Mouse (Mus musculus) hindbrain, embryonic 13.5 days (tissue): Measurements from ENCODE around the gene Kl. TPM values are rescaled to one million over a fixed set of nuclear protein-coding genes. Genes with fewer than 3 reads are reported as not detected.
A peak's percentile ranks its signal among the peaks of the same experiment; 100 is the strongest.

Source experiments
- ATAC-seq: fragments of 200-750 bp; cut with Nextera tagmentation; 2 replicates; pipeline ENCODE4 v1.8.0; 2017; ENCODE audit warnings: moderate TSS enrichment; ENCODE audit not compliant: low FRiP score
- H3K27ac ChIP-seq: fragments of 300-500 bp; sonication (generic); 2 replicates; pipeline ENCODE4 v1.5.1; 2015; ENCODE audit warnings: inconsistent platforms, mild to moderate bottlenecking, moderate library complexity
- H3K27me3 ChIP-seq: fragments of 300-500 bp; sonication (generic); 2 replicates; pipeline ENCODE4 v1.6.1; 2015; ENCODE audit warnings: mild to moderate bottlenecking, inconsistent platforms
- H3K36me3 ChIP-seq: fragments of 300-500 bp; sonication (generic); 2 replicates; pipeline ENCODE4 v1.6.1; 2015; ENCODE audit warnings: mild to moderate bottlenecking, inconsistent platforms
- H3K4me1 ChIP-seq: fragments of 300-500 bp; sonication (generic); replicated peaks from 2 replicates; pipeline ENCODE4 v1.6.1; 2015; ENCODE audit warnings: inconsistent platforms
- H3K4me2 ChIP-seq: fragments of 300-500 bp; sonication (generic); 2 replicates; pipeline ENCODE4 v1.6.1; 2015; ENCODE audit warnings: inconsistent platforms, mild to moderate bottlenecking, moderate library complexity
- H3K4me3 ChIP-seq: fragments of 300-500 bp; sonication (generic); 2 replicates; pipeline ENCODE4 v1.5.1; 2015; ENCODE audit warnings: mild to moderate bottlenecking, inconsistent platforms
- H3K9ac ChIP-seq: fragments of 300-500 bp; sonication (generic); 2 replicates; pipeline ENCODE4 v1.6.1; 2015; ENCODE audit warnings: mild to moderate bottlenecking, inconsistent platforms
- H3K9me3 ChIP-seq: fragments of 300-500 bp; sonication (generic); 2 replicates; pipeline ENCODE4 v1.6.1; 2016; ENCODE audit warnings: inconsistent platforms
- WGBS: fragments of 180-500 bp; shearing (Covaris S2); methylation state at CpG from one replicate; pipeline ENCODE4 v1.1.7; 2015; 5-methylcytosine and 5-hydroxymethylcytosine counted together
- polyA plus RNA-seq: library from polyadenylated mRNA; unstranded; fragments of >200 nt; fragmentation: Nextera tagmentation; extraction: Ambion mirVana; gene quantifications from 2 replicates; pipeline ENCODE4 v1.2.1, GENCODE M21; 2015

Gene Kl
- polyA plus RNA-seq, 1 experiment from 2014 or later = 0.69 TPM

DNA sequence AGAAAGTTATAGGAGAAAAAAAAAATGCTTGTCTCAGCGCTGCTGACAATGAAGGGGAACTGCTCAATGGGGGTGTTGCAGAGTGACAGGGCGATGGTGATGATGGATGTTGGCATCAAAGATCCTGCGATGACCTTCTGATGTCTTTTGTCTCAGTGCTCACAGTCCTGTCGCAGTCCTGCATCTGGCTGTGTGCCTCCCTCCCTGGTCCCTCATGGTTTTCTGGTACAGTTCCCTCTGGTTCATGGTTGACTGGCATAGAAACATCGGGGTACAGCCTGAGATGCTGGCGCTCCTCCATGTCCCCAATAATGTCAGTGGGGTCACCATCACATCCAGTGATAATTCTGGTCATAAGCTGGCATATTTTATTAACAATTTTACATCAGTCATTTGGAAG, 18.7 kb downstream of the Kl start:
- Histone ChIP-seq H3K27ac (no peak overlapping the region), H3K4me2 (no peak overlapping the region), H3K4me1 (peaks cover 9% of the 10 kb centered on the region), H3K4me3 (no peak overlapping the region), H3K36me3 (no peaks in the 10 kb centered on the region), H3K9me3 (no peaks in the 10 kb centered on the region), H3K9ac (peak overlapping the region; percentile 13; the same call in 1 of the 2 replicates), H3K27me3 (no peaks in the 10 kb centered on the region)
- 54% methylated on average over 6 of the region's 6 CpGs for WGBS
- ATAC-seq = no peak

DNA sequence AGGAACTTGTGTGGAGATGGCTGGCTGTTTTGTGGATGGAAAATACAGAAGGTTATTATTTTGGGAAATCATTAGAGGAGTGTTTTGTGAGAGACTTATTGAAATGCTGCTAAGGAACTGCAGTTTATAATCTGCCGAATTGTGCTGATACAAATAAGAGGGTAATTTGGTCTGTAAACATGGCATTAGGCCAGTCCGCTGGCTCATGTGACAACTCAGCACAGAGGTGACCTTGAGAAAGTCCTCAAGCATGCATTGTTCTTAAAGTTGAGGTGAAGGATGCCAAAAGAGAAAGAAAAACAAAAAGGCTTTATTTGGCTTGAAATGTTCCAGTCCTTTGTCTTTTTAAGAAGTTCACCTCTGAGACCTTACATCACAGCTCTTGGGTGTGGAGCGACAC, 21.8 kb downstream of the Kl start:
- no peak for ATAC-seq
- H3K27ac ChIP-seq = no peak overlapping the region
- no peak overlapping the region for H3K9ac ChIP-seq
- no peaks in the 10 kb centered on the region for H3K9me3 ChIP-seq
- WGBS = 91% methylated on average over 3 of the region's 3 CpGs
- peaks cover 9% of the 10 kb centered on the region for H3K4me1 ChIP-seq
- H3K4me3 ChIP-seq = no peak overlapping the region
- H3K4me2 ChIP-seq = no peak overlapping the region
- H3K36me3 ChIP-seq = no peaks in the 10 kb centered on the region
- no peaks in the 10 kb centered on the region for H3K27me3 ChIP-seq

DNA sequence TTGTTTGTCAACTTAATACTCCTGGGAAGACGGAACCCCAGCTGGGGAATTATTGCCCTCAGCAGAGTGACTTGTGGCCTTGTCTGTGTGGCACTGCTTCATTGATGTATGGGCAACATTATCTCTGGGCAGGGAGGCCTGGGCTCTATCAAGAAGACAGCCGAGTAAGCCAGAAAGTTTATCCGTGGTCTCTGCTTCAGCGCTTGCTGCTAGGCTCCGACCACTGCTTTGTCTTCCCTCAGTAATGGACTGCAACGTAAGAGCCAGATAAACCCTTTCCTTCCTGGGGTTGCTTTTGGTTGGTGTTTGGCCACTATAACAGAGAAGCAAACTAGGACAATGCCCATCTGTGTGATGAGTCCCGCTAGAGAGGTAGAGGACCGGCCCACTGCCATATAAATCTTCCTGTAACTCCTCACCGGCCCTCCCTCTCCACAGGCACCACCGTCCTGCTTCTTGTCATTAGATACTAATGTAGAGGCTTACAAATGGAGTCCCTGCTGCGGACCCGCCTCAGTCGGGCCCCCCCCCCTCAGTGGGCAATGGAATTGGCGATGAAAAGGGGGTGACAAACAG, 25.1 kb downstream of the Kl start:
- H3K4me3 ChIP-seq = no peak overlapping the region
- H3K36me3 ChIP-seq = no peaks in the 10 kb centered on the region
- WGBS = 65% methylated on average over 14 of the region's 14 CpGs
- no peaks in the 10 kb centered on the region for H3K4me1 ChIP-seq
- no peak for ATAC-seq
- no peak overlapping the region for H3K4me2 ChIP-seq
- H3K9ac ChIP-seq = no peak overlapping the region
- H3K27me3 ChIP-seq = no peaks in the 10 kb centered on the region
- peaks cover 3% of the 10 kb centered on the region for H3K9me3 ChIP-seq
- H3K27ac ChIP-seq = no peak overlapping the region

DNA sequence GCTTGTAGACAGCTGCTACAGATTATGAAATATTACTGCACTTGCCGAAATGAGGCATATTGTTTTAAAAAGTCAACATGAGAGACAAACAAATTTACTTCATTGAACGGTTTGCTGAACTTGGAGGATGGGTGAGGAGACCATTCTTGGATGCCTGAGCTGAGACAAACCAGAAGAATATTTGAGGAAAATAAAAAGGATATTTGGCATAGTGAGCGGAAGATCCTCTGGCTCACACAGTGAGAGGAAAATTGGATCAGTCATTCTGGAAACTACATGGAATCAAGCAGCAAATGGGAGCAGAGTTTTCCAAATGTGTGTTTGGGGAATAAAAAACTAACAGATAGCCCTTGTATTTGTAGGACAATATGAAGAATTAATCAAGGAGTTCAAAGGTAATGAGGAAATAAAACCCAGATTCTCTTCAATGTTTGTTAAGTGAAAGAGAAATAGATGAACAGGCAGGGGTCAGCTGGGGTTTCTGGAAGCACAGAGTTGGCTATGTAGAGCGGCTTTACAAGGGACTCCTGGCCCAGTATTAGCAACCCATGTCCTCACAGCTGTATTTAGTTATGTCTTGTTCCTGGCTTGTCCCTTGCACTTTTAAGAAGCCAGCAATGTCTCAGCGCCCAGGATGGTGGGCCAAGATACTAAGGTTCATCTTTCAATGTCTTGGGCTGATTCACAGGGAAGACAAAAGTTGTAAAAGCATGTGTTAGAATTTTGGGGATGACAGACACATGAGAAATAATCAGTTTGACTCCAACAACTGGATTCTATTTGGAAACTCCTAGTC, 27.1 kb downstream of the Kl start:
- 84% methylated on average over 5 of the region's 5 CpGs for WGBS
- Histone ChIP-seq H3K4me3 (no peak overlapping the region), H3K27me3 (no peaks in the 10 kb centered on the region), H3K27ac (no peak overlapping the region), H3K4me2 (no peak overlapping the region), H3K9ac (no peak overlapping the region), H3K9me3 (peaks cover 3% of the 10 kb centered on the region), H3K36me3 (no peaks in the 10 kb centered on the region), H3K4me1 (no peaks in the 10 kb centered on the region)
- no peak for ATAC-seq

DNA sequence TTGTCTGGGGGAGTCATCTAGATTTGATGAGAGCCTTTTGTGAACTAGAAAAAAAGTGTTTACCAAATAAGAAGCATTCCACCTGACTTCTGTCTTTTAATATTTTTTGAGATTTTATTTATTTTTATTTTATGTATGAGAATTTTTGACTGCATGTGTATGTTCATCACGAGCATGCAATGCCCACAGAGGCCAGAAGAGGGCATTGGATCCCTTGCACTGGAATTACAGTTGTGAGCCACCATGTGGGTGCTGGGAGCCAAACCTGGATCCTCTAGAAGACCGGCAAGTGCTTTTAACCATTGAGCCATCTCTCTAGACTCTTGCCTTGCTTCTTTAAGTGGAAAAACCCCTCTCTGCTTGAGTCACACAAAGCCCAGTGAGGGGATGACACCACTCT, 29.7 kb downstream of the Kl start:
- ATAC-seq = no peak
- no peak overlapping the region for H3K4me2 ChIP-seq
- H3K27ac ChIP-seq = no peak overlapping the region
- H3K9ac ChIP-seq = no peak overlapping the region
- H3K27me3 ChIP-seq = no peaks in the 10 kb centered on the region
- no peaks in the 10 kb centered on the region for H3K36me3 ChIP-seq
- H3K4me3 ChIP-seq = no peak overlapping the region
- WGBS = 94% methylated on average over 2 of the region's 2 CpGs
- peaks cover 3% of the 10 kb centered on the region for H3K9me3 ChIP-seq
- no peaks in the 10 kb centered on the region for H3K4me1 ChIP-seq

DNA sequence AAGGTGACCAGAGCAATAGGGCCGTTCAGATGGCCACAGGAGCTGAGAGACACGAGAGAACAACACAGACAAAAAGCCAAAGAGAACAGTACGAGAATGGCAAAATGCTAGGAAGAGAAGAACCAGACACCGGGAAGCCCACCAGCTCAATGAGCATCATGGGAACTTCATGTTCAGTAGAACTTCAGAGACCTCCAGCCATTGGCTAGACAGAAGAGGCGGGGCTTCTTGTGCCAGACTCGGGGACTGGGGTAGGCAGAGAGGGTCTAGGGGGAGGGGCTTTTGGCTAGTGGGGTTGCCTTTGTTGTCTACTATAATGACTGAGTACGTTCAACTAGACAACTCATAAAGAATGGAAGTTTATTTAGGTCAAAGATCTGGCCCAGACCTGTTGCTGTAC, 41.7 kb downstream of the Kl start:
- Histone ChIP-seq H3K27ac (no peak overlapping the region), H3K4me3 (no peak overlapping the region), H3K9me3 (no peaks in the 10 kb centered on the region), H3K4me2 (no peak overlapping the region), H3K4me1 (no peaks in the 10 kb centered on the region), H3K36me3 (no peaks in the 10 kb centered on the region; the same call in 1 of the 2 replicates), H3K27me3 (no peaks in the 10 kb centered on the region), H3K9ac (no peak overlapping the region)
- WGBS = 94% methylated on average over 7 of the region's 7 CpGs
- ATAC-seq = no peak

DNA sequence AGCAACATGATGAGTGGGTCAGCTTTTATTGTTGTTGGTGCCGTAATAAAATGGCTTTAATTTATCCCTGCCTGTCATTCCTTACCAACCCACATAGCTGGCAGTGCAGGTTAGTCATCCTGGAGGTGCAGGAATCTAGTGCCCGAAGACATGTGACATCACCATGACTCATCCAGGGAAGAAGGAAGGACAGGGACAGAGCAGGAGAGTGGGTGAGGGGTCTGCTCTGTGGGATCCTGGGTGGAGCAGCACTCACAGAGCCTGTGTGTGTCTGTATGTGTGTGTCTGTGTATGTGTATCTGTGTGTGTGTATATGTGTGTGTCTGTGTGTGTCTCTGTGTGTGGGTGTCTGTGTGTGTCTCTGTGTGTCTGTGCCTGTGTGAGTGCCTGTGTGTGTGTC, 44.2 kb downstream of the Kl start:
- Histone ChIP-seq H3K4me1 (no peaks in the 10 kb centered on the region), H3K4me2 (no peak overlapping the region), H3K9ac (no peak overlapping the region), H3K4me3 (no peak overlapping the region), H3K27ac (no peak overlapping the region), H3K9me3 (no peaks in the 10 kb centered on the region), H3K27me3 (no peaks in the 10 kb centered on the region), H3K36me3 (no peaks in the 10 kb centered on the region; the same call in 1 of the 2 replicates)
- no peak for ATAC-seq
- WGBS = 82% methylated on average over 2 of the region's 2 CpGs

DNA sequence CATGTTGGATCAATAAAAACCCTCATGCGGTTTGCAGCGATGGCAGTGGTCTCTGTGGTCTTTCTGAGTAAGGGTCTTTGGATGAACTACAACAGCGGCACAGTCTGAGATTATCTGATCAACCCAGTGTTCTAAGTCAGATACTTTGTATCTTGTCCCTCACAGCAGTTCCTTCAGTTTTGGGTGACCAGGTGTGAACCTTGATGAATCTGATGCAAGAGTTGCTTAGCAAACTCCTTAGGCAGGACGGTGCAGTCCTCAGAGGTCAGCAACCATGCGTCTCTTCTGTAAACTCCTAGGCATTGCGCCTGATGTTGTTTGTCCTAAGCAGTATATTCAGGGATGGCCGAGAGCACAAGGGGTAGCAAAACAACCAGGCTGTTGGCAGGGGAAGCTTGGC, 48.7 kb downstream of the Kl start:
- no peak overlapping the region for H3K27ac ChIP-seq
- H3K9ac ChIP-seq = no peak overlapping the region
- H3K4me1 ChIP-seq = no peaks in the 10 kb centered on the region
- H3K4me2 ChIP-seq = no peak overlapping the region
- no peaks in the 10 kb centered on the region for H3K9me3 ChIP-seq
- H3K4me3 ChIP-seq = no peak overlapping the region
- WGBS = 93% methylated on average over 7 of the region's 7 CpGs
- no peaks in the 10 kb centered on the region for H3K36me3 ChIP-seq
- no peak for ATAC-seq
- no peaks in the 10 kb centered on the region for H3K27me3 ChIP-seq

DNA sequence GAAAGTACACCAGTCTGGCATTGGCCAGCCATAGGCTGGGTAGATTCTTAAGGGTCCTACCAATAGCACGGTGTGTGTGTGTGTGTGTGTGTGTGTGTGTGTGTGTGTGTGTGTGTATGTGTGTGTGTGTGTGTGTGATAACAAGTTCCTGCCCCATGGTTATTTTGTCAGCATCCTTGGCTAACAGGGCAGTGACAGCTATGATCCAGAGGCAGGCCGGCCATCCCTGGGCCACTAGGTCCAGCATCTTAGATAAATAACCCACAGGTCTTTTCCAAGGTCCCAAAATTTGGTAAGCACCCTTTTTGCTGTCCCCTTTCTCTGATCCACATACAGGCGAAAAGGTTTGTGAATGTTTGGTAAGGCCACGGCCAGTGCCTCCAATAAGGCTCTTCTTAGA, 49.6 kb downstream of the Kl start:
- WGBS = 97% methylated on average over 4 of the region's 4 CpGs
- no peak for ATAC-seq
- Histone ChIP-seq H3K27ac (no peak overlapping the region), H3K4me2 (no peak overlapping the region), H3K9ac (no peak overlapping the region), H3K36me3 (no peaks in the 10 kb centered on the region), H3K4me1 (no peaks in the 10 kb centered on the region), H3K27me3 (no peaks in the 10 kb centered on the region), H3K9me3 (no peaks in the 10 kb centered on the region), H3K4me3 (no peak overlapping the region)

DNA sequence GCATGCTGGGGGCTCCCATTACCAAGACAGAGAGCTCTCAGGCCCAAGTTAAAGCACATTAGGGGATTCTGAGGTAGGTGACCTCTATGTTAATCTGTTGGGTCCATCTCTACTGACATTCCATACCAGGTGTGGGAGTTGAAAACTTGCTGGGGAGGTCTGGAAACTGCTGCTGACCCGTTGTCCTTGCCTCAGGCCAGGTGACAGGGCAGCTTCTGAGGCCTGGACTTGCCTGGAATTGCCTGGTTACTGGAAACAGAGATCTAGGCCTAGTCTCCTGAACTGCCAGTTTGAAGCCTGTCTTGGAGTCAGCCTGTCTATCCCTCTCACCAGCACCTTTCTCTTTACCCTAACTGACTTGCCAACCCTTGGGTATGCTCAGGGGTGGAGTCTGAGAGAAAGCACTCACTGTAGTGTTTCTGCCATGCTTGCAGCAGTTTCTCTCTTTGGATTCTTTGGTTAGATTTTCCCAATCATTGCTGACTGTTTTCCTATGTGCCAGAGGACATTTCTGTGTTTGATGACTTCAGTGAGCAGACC, 51.9 kb downstream of the Kl start:
- Histone ChIP-seq H3K27me3 (no peaks in the 10 kb centered on the region), H3K27ac (no peak overlapping the region), H3K9me3 (no peaks in the 10 kb centered on the region), H3K36me3 (no peaks in the 10 kb centered on the region), H3K4me2 (no peak overlapping the region), H3K9ac (no peak overlapping the region), H3K4me1 (no peaks in the 10 kb centered on the region), H3K4me3 (no peak overlapping the region)
- no peak for ATAC-seq
- WGBS = 68% methylated on average over 1 of the region's 1 CpGs

DNA sequence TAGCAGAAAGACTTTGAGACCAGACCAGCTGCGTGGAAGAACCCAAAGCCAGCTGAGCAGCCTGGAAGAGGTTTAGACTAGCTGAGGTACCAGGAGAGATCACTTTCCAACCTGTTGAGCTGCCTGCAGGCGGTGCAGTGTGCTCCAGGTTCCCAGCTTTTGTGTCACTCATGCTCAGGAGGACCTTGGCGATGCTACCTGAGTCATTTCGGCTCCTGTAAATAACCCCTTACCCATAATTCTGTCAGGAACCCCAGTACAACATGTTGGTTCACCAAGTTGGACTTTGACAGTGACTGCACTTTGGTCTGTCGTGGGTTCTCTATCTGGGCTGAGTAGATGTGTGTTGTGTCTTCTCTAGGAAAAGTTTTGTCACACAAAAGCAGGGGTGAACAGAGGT, 66.0 kb downstream of the Kl start:
- no peak overlapping the region for H3K4me3 ChIP-seq
- no peaks in the 10 kb centered on the region for H3K27me3 ChIP-seq
- peaks cover 19% of the 10 kb centered on the region for H3K4me1 ChIP-seq
- H3K27ac ChIP-seq = no peak overlapping the region
- ATAC-seq = no peak
- 76% methylated on average over 5 of the region's 5 CpGs for WGBS
- H3K36me3 ChIP-seq = no peaks in the 10 kb centered on the region
- H3K4me2 ChIP-seq = no peak overlapping the region
- H3K9me3 ChIP-seq = no peaks in the 10 kb centered on the region
- no peak overlapping the region for H3K9ac ChIP-seq

DNA sequence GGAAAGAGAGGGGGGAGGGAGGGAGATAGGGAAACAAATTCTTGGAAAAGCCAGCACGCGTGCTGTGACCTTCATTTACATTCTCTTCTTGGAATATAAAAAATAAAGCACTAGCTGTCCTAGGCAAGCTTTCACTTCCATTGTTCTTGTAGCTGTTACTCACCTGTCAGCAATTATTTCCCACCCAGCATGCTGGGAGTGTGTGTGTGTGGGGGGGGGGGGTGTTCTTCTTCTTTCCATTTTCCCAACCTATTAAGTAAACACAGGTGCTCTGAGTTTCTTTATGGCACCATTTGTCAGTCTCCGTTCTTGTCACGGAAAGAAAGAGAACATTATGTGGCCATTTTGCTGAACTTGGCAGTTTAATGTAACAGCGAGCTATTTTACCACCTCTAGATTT, 66.6 kb downstream of the Kl start:
- H3K27me3 ChIP-seq = no peaks in the 10 kb centered on the region
- no peak overlapping the region for H3K4me3 ChIP-seq
- ATAC-seq = no peak
- no peak overlapping the region for H3K9ac ChIP-seq
- H3K36me3 ChIP-seq = no peaks in the 10 kb centered on the region
- H3K27ac ChIP-seq = peak overlapping the region; percentile 35; the same call in 1 of the 2 replicates
- peaks cover 24% of the 10 kb centered on the region for H3K4me1 ChIP-seq
- no peak overlapping the region for H3K4me2 ChIP-seq
- H3K9me3 ChIP-seq = no peaks in the 10 kb centered on the region
- WGBS = 67% methylated on average over 5 of the region's 5 CpGs
